Comparison of ENCODE assay signal across 22 mouse cellular contexts in genomic region chr5:13615907-13616306, GRCm38 (mm10).
DNase-seq lines count a peak whose midpoint lies in the region; ATAC-seq and TF ChIP-seq lines count a peak whose summit lies in the region.
"Had no signal": no experiment of that assay in that cellular context is flagged by ENCODE, and none has a peak within 500 bp of the region (broad histone marks: within the 10 kb centered on the region; RNA-seq: fewer than 3 reads in every experiment).

No protein-coding gene starts in this region.

- no peak for TF ChIP-seq CTCF in kidney, postnatal 0 days (IDR thresholded peaks at IDR 0.05; ENCODE audit: low read depth)

- no peaks in the 10 kb centered on the region for H3K27me3 ChIP-seq in kidney, embryonic 15.5 days
- no peaks in the 10 kb centered on the region for H3K27me3 ChIP-seq in kidney, postnatal 0 days (ENCODE audit: insufficient read depth, low read length)
- no peaks in the 10 kb centered on the region for H3K27me3 ChIP-seq in lung, embryonic 16.5 days (ENCODE audit: control insufficient read depth, insufficient read depth, low read depth, low read length)
- H3K27me3 ChIP-seq: embryonic facial prominence, embryonic 13.5 days; embryonic facial prominence, embryonic 15.5 days; forebrain, embryonic 12.5 days had no signal

- H3K4me1 ChIP-seq in kidney, embryonic 15.5 days = no peaks in the 10 kb centered on the region
- H3K4me1 ChIP-seq in kidney, postnatal 0 days (replicated peaks; ENCODE audit: insufficient read depth, low read length) = no peaks in the 10 kb centered on the region
- H3K4me1 ChIP-seq in lung, embryonic 16.5 days (replicated peaks; ENCODE audit: control insufficient read depth, insufficient read depth, low read length) = no peaks in the 10 kb centered on the region
- H3K4me1 ChIP-seq: embryonic facial prominence, embryonic 13.5 days; embryonic facial prominence, embryonic 15.5 days; forebrain, embryonic 12.5 days had no signal

- no peak overlapping the region for H3K4me3 ChIP-seq in kidney, embryonic 15.5 days (replicated peaks)
- no peak overlapping the region for H3K4me3 ChIP-seq in kidney, postnatal 0 days (replicated peaks; ENCODE audit: low read depth, low read length)
- H3K4me3 ChIP-seq in lung, embryonic 16.5 days (ENCODE audit: low read length) = no peak overlapping the region
- H3K4me3 ChIP-seq: embryonic facial prominence, embryonic 13.5 days; embryonic facial prominence, embryonic 15.5 days; erythroblast, embryonic 14.5 days; forebrain, embryonic 10.5 days; forebrain, embryonic 12.5 days had no signal

- no peak overlapping the region for H3K4me2 ChIP-seq in kidney, embryonic 15.5 days
- H3K4me2 ChIP-seq in kidney, postnatal 0 days (ENCODE audit: low read length) = no peak overlapping the region
- no peak overlapping the region for H3K4me2 ChIP-seq in lung, embryonic 16.5 days (ENCODE audit: low read depth, low read length)
- H3K4me2 ChIP-seq: embryonic facial prominence, embryonic 13.5 days; embryonic facial prominence, embryonic 15.5 days; forebrain, embryonic 12.5 days had no signal

- peak; percentile 47; the same call in 1 of the 2 replicates for ATAC-seq in kidney, embryonic 15.5 days (replicated peaks; ENCODE audit: low FRiP score)
- no peak for ATAC-seq in kidney, postnatal 0 days (replicated peaks; ENCODE audit: low FRiP score, low read depth)
- ATAC-seq in lung, embryonic 16.5 days (ENCODE audit: low read depth) = 0 out of 2 replicates have a peak, but pooled peaks have one; percentile 36
- ATAC-seq: forebrain, embryonic 14.5 days had no signal

- H3K27ac ChIP-seq in kidney, embryonic 15.5 days = peak overlapping the region; percentile 64
- H3K27ac ChIP-seq in kidney, postnatal 0 days = no peak overlapping the region
- no peak overlapping the region for H3K27ac ChIP-seq in lung, embryonic 16.5 days (ENCODE audit: low read length)
- H3K27ac ChIP-seq: embryonic facial prominence, embryonic 13.5 days; embryonic facial prominence, embryonic 15.5 days; forebrain, embryonic 10.5 days; forebrain, embryonic 12.5 days had no signal

- no peak overlapping the region for H3K9ac ChIP-seq in kidney, embryonic 15.5 days
- no peak overlapping the region for H3K9ac ChIP-seq in kidney, postnatal 0 days (ENCODE audit: low read depth, low read length)
- no peak overlapping the region for H3K9ac ChIP-seq in lung, embryonic 16.5 days (ENCODE audit: low read length)
- H3K9ac ChIP-seq: embryonic facial prominence, embryonic 13.5 days; embryonic facial prominence, embryonic 15.5 days; forebrain, embryonic 12.5 days had no signal

- no peaks in the 10 kb centered on the region for H3K9me3 ChIP-seq in kidney, embryonic 15.5 days (replicated peaks)
- no peaks in the 10 kb centered on the region for H3K9me3 ChIP-seq in kidney, postnatal 0 days (replicated peaks; ENCODE audit: low read length)
- H3K9me3 ChIP-seq in lung, embryonic 16.5 days (ENCODE audit: control insufficient read depth, low read length) = no peaks in the 10 kb centered on the region
- H3K9me3 ChIP-seq: embryonic facial prominence, embryonic 13.5 days; embryonic facial prominence, embryonic 15.5 days; forebrain, embryonic 10.5 days; forebrain, embryonic 12.5 days had no signal

- 49% methylated on average over 2 of the region's 2 CpGs for WGBS in kidney, embryonic 15.5 days
- 49% methylated on average over 2 of the region's 2 CpGs for WGBS in kidney, postnatal 0 days
- 47% methylated on average over 2 of the region's 2 CpGs for WGBS in lung, embryonic 16.5 days

- no peak for DNase-seq in kidney, adult 9 months
- DNase-seq in kidney, postnatal 0 days (ENCODE audit: low spot score) = peak; percentile 83
- DNase-seq in kidney, postnatal 36 days = no peak
- no peak for DNase-seq in lung, postnatal 36 days
- DNase-seq: adrenal gland, adult 2 months; adrenal gland, postnatal 10 days; adrenal gland, postnatal 25 days; cerebellum, adult 11 months; cerebellum, adult 18-20 months; cerebellum, adult 8-10 months; cerebellum, adult 9-11 months; cerebellum, postnatal 14 days; cerebellum, postnatal 36 days; embryo, embryonic 11 days had no signal

- H3K36me3 ChIP-seq in kidney, embryonic 15.5 days = no peaks in the 10 kb centered on the region
- no peaks in the 10 kb centered on the region for H3K36me3 ChIP-seq in kidney, postnatal 0 days (ENCODE audit: insufficient read depth, low read length)
- H3K36me3 ChIP-seq in lung, embryonic 16.5 days (ENCODE audit: control insufficient read depth, insufficient read depth, low read length) = no peaks in the 10 kb centered on the region
- H3K36me3 ChIP-seq: embryonic facial prominence, embryonic 13.5 days; embryonic facial prominence, embryonic 15.5 days; forebrain, embryonic 10.5 days; forebrain, embryonic 12.5 days had no signal
